17 mouse cellular contexts compared by ENCODE assay signal in the genomic region with DNA sequence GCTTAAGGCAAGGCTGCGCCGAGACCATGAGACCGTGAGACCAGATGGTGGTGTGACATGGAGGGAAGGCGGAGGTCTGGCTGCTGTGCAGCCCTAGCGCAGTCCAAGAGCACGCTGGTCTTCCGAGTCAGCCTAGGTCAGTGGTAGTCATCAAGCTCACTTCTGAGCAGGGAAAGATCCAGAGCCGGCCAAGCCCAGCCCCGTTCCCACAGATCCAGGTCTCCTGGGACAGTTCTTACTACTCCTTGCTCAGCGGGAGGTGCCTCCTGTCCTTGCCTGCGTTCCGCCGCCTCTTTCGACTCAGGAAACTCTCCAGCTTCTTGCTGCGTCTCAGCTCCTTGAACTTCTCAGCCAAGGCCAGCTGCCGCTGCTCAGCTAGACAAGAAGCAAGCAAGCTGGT. TPM values are rescaled to one million over a fixed set of nuclear protein-coding genes. Genes with fewer than 3 reads are reported as not detected.
A peak's percentile ranks its signal among the peaks of the same experiment; 100 is the strongest.
DNase-seq lines count a peak whose midpoint lies in the region; ATAC-seq and TF ChIP-seq lines count a peak whose summit lies in the region.
"Had no signal": no experiment of that assay in that cellular context is flagged by ENCODE, and none has a peak within 500 bp of the region (broad histone marks: within the 10 kb centered on the region; RNA-seq: fewer than 3 reads in every experiment).

No protein-coding gene starts in this region.

- peak overlapping the region; percentile 16; the same call in 1 of the 2 replicates for H3K27ac ChIP-seq in heart, adult 2 months
- H3K27ac ChIP-seq: embryonic facial prominence, embryonic 15.5 days; forebrain, embryonic 12.5 days; hindbrain, postnatal 0 days; left cerebral cortex, adult 2 months; limb, embryonic 12.5 days; liver, embryonic 15.5 days had no signal

- peak; percentile 44 to 53 for DNase-seq in adrenal gland, postnatal 36 days
- DNase-seq in adrenal gland, postnatal 25 days: no peak
- DNase-seq in heart, adult 2 months: peak in 1 of 2 experiments; percentile 58
- DNase-seq in heart, postnatal 4 days: no peak
- DNase-seq in testis, postnatal 10 days (ENCODE audit: low spot score): peak; percentile 44
- DNase-seq in testis, postnatal 14 days (ENCODE audit: low spot score): no peak
- no peak for DNase-seq in layer of hippocampus, adult 11-12 months (ENCODE audit: low spot score)
- DNase-seq: cerebellum, adult 2 months; lung, postnatal 14 days had no signal

- H3K36me3 ChIP-seq in heart, adult 2 months (ENCODE audit: control insufficient read depth, insufficient read depth, low read length): no peaks in the 10 kb centered on the region

- peak overlapping the region; percentile 24; the same call in 1 of the 2 replicates for H3K9ac ChIP-seq in heart, adult 2 months (ENCODE audit: low read depth, low read length)
- H3K9ac ChIP-seq: embryonic facial prominence, embryonic 15.5 days; forebrain, embryonic 12.5 days; limb, embryonic 12.5 days; liver, embryonic 15.5 days had no signal

- H3K4me1 ChIP-seq in heart, adult 2 months (ENCODE audit: control insufficient read depth, insufficient read depth, low read length): no peaks in the 10 kb centered on the region
- H3K4me1 ChIP-seq: forebrain, embryonic 12.5 days; limb, embryonic 12.5 days had no signal

- no peaks in the 10 kb centered on the region; the same call in 1 of the 2 replicates for H3K79me2 ChIP-seq in heart, adult 2 months (replicated peaks; ENCODE audit: control insufficient read depth, insufficient read depth, low read length)

- no peak for TF ChIP-seq POLR2A in heart, adult 2 months (IDR thresholded peaks at IDR 0.05; ENCODE audit: insufficient read depth, low read depth, low read length)

- H3K27me3 ChIP-seq in heart, adult 2 months (ENCODE audit: control insufficient read depth, insufficient read depth, low read length): no peaks in the 10 kb centered on the region
- H3K27me3 ChIP-seq: embryonic facial prominence, embryonic 15.5 days; forebrain, embryonic 12.5 days; limb, embryonic 12.5 days; liver, embryonic 15.5 days had no signal

- no peak for TF ChIP-seq CTCF in heart, adult 2 months (IDR thresholded peaks at IDR 0.05)

- 64% methylated on average over 16 of the region's 16 CpGs for WGBS in heart, adult 2 months

- intact Hi-C loops in heart, adult 2 months (cut with DNase I): no loop called here

- ATAC-seq in granulocyte monocyte progenitor cell, adult 5-6 weeks (replicated peaks; ENCODE audit: poor library complexity, severe bottlenecking): no peak
- ATAC-seq: hindbrain, postnatal 0 days had no signal

- no peak for TF ChIP-seq EP300 in heart, adult 2 months (IDR thresholded peaks at IDR 0.05; ENCODE audit: insufficient read depth, low read depth, low read length)

- H3K4me3 ChIP-seq in heart, adult 2 months: no peak overlapping the region
- H3K4me3 ChIP-seq: embryonic facial prominence, embryonic 15.5 days; forebrain, embryonic 12.5 days; left cerebral cortex, adult 2 months; limb, embryonic 12.5 days; liver, embryonic 15.5 days; myocyte had no signal

RNA-seq across cellular contexts. Expression of a gene that starts 6.4 kb away (rescaled TPM):
- 10 to 100 TPM; 23.8 to 30.4 TPM for total RNA-seq in adrenal gland, postnatal 36 days (2021)
- total RNA-seq in adrenal gland, postnatal 25 days (2021): 26.8 and 33.4 TPM in 2 replicates
- 10 to 100 TPM; 10.7 to 11.3 TPM for total RNA-seq in heart, adult 2 months (2021)
- polyA plus RNA-seq in heart, adult 2 months (2012; rRNA removed): 19.4 and 24.3 TPM in 2 replicates
- total RNA-seq in heart, postnatal 4 days (2021): 10 to 100 TPM; 16.7 TPM
- total RNA-seq in granulocyte monocyte progenitor cell, adult 5-6 weeks (2014; fragmentation: Nextera tagmentation): 15.7 and 21.3 TPM in 2 replicates
- 48.2 and 66.9 TPM in 2 replicates for total RNA-seq in granulocyte monocyte progenitor cell, adult 5-6 weeks (2017)

RNA-seq across cellular contexts. Expression of a gene that starts 10.9 kb away (rescaled TPM):
- total RNA-seq in adrenal gland, postnatal 36 days (2021): 100 to 1,000 TPM in 1 of 2 experiments, 10 to 100 TPM in 1; 94.2 to 104 TPM
- total RNA-seq in adrenal gland, postnatal 25 days (2021): 89.2 and 90.4 TPM in 2 replicates
- total RNA-seq in heart, adult 2 months (2021): 10 to 100 TPM; 45.4 to 50.3 TPM
- polyA plus RNA-seq in heart, adult 2 months (2012; rRNA removed): 35.3 and 37.8 TPM in 2 replicates
- 10 to 100 TPM; 62.9 to 66.8 TPM for total RNA-seq in heart, postnatal 4 days (2021)
- total RNA-seq in granulocyte monocyte progenitor cell, adult 5-6 weeks (2014; fragmentation: Nextera tagmentation): 56.5 and 76.8 TPM in 2 replicates
- 73.8 and 82.4 TPM in 2 replicates for total RNA-seq in granulocyte monocyte progenitor cell, adult 5-6 weeks (2017)

RNA-seq across cellular contexts. Expression of a gene that starts 13.0 kb away (rescaled TPM):
- total RNA-seq in adrenal gland, postnatal 36 days (2021): 10 to 100 TPM; 59.2 to 75.3 TPM
- total RNA-seq in adrenal gland, postnatal 25 days (2021): 73.3 and 86.4 TPM in 2 replicates
- total RNA-seq in heart, adult 2 months (2021): 10 to 100 TPM; 57.3 to 68.9 TPM
- polyA plus RNA-seq in heart, adult 2 months (2012; rRNA removed): 91.8 and 105 TPM in 2 replicates
- 100 to 1,000 TPM; 138 to 140 TPM for total RNA-seq in heart, postnatal 4 days (2021)
- 62.5 and 77.9 TPM in 2 replicates for total RNA-seq in granulocyte monocyte progenitor cell, adult 5-6 weeks (2014; fragmentation: Nextera tagmentation)
- 26.8 and 30.9 TPM in 2 replicates for total RNA-seq in granulocyte monocyte progenitor cell, adult 5-6 weeks (2017)

RNA-seq across cellular contexts. Expression of a gene that starts 17.6 kb away (rescaled TPM):
- total RNA-seq in adrenal gland, postnatal 36 days (2021): 10 to 100 TPM; 36.3 to 42.2 TPM
- 41.3 and 51.4 TPM in 2 replicates for total RNA-seq in adrenal gland, postnatal 25 days (2021)
- 10 to 100 TPM; 16.8 to 18.4 TPM for total RNA-seq in heart, adult 2 months (2021)
- 23.4 and 24.7 TPM in 2 replicates for polyA plus RNA-seq in heart, adult 2 months (2012; rRNA removed)
- 10 to 100 TPM; 65.5 to 66.6 TPM for total RNA-seq in heart, postnatal 4 days (2021)
- total RNA-seq in granulocyte monocyte progenitor cell, adult 5-6 weeks (2014; fragmentation: Nextera tagmentation): 16.8 and 21.6 TPM in 2 replicates
- 10.0 and 13.2 TPM in 2 replicates for total RNA-seq in granulocyte monocyte progenitor cell, adult 5-6 weeks (2017)

RNA-seq across cellular contexts. Expression of a gene that starts 21.7 kb away (rescaled TPM):
- 100 to 1,000 TPM in 1 of 2 experiments, 10 to 100 TPM in 1; 92.6 to 114 TPM for total RNA-seq in adrenal gland, postnatal 36 days (2021)
- 96.4 and 119 TPM in 2 replicates for total RNA-seq in adrenal gland, postnatal 25 days (2021)
- 100 to 1,000 TPM; 112 to 132 TPM for total RNA-seq in heart, adult 2 months (2021)
- 71.5 and 87.8 TPM in 2 replicates for polyA plus RNA-seq in heart, adult 2 months (2012; rRNA removed)
- 100 to 1,000 TPM; 107 to 109 TPM for total RNA-seq in heart, postnatal 4 days (2021)
- total RNA-seq in granulocyte monocyte progenitor cell, adult 5-6 weeks (2014; fragmentation: Nextera tagmentation): 106 and 113 TPM in 2 replicates
- 103 and 133 TPM in 2 replicates for total RNA-seq in granulocyte monocyte progenitor cell, adult 5-6 weeks (2017)

Comparison
In these comparisons a context has a peak if more than half of its experiments do, and no peak if none do; other contexts are left out.
1. DNase-seq: peak in adrenal gland, postnatal 36 days (2 of 2) and testis, postnatal 10 days (single experiment); none in adrenal gland, postnatal 25 days (single experiment), heart, postnatal 4 days (single experiment), testis, postnatal 14 days (single experiment) and layer of hippocampus, adult 11-12 months (single experiment).